Mouse (Mus musculus) layer of hippocampus, adult 18-20 months (tissue): ENCODE data around the gene Cdc42bpg. TPM values are rescaled to one million over a fixed set of nuclear protein-coding genes. Genes with fewer than 3 reads are reported as not detected.
A peak's percentile ranks its signal among the peaks of the same experiment; 100 is the strongest.

Experiments
- DNase-seq, 2 experiments: peaks; one replicate each; pipeline ENCODE4 v3.0.0; 2022; ENCODE audit warnings: low spot score in 2 of 2
- total RNA-seq, 2 experiments: library from RNA; stranded (reverse); gene quantifications; 2 replicates each; pipeline ENCODE4 v1.2.3; 2021

Gene Cdc42bpg
- total RNA-seq, 2 experiments from 2014 or later: 4.8 to 5.6 TPM

GRCm38 (mm10) chr19:6346023-6346422 is 39.8 kb downstream of the Cdc42bpg start:
- DNase-seq: no peak

GRCm38 (mm10) chr19:6346661-6347060 is 40.4 kb downstream of the Cdc42bpg start:
- DNase-seq: no peak

- no peak for DNase-seq
Observed at GRCm38 (mm10) chr19:6347615-6348014, 41.4 kb downstream of the Cdc42bpg start.

- DNase-seq: no peak
Observed at GRCm38 (mm10) chr19:6348717-6349116, 42.5 kb downstream of the Cdc42bpg start.

- no peak for DNase-seq
Observed at GRCm38 (mm10) chr19:6349215-6349983, 43.1 kb downstream of the Cdc42bpg start.

- DNase-seq: no peak
Observed at GRCm38 (mm10) chr19:6351431-6352106, 45.3 kb downstream of the Cdc42bpg start.

- DNase-seq: no peak
Observed at GRCm38 (mm10) chr19:6352107-6352505, 45.9 kb downstream of the Cdc42bpg start.

GRCm38 (mm10) chr19:6354030-6354429 is 47.8 kb downstream of the Cdc42bpg start:
- DNase-seq: no peak

GRCm38 (mm10) chr19:6361291-6361690 is 55.0 kb downstream of the Cdc42bpg start:
- no peak for DNase-seq

GRCm38 (mm10) chr19:6363091-6363410 is 56.8 kb downstream of the Cdc42bpg start:
- DNase-seq: no peak

GRCm38 (mm10) chr19:6363411-6364240 is 57.4 kb downstream of the Cdc42bpg start, which contains the start of gene Sf1:
TSS of gene Sf1 (plus strand) at chr19:6363690.
- peak; percentile 100 for DNase-seq

- peak; percentile 89 to 94 for DNase-seq
Observed at GRCm38 (mm10) chr19:6364317-6364725, 58.1 kb downstream of the Cdc42bpg start.

GRCm38 (mm10) chr19:6364842-6365241 is 58.6 kb downstream of the Cdc42bpg start:
- DNase-seq: no peak

GRCm38 (mm10) chr19:6370175-6370574 is 63.9 kb downstream of the Cdc42bpg start:
- no peak for DNase-seq

GRCm38 (mm10) chr19:6372433-6372832 is 66.2 kb downstream of the Cdc42bpg start:
- no peak for DNase-seq

- DNase-seq: peak; percentile 47 to 81
Observed at GRCm38 (mm10) chr19:6373539-6374400, 67.5 kb downstream of the Cdc42bpg start.

- DNase-seq: no peak
Observed at GRCm38 (mm10) chr19:6374571-6374970, 68.3 kb downstream of the Cdc42bpg start.
